Mouse (Mus musculus) mouse embryonic stem cell (cell line): Measurements from ENCODE around the gene Tmem50a.

ENCODE experiments used
- in situ Hi-C, 2 experiments: fragments of 300-500 bp; cut with MboI; formaldehyde crosslinking; loops; 1 replicate in 1 of 2; 3 replicates in 1 of 2; pipeline ENCODE4 v1.14.3; 2019 to 2020; ENCODE audit warnings: low sequenced_read_pairs in 2 of 2, low pct_unique_long_range_greater_than_20kb in 1 of 2, mixed read lengths in 1 of 2; ENCODE audit not compliant: unreplicated experiment in 1 of 2

Tmem50a gene

DNA sequence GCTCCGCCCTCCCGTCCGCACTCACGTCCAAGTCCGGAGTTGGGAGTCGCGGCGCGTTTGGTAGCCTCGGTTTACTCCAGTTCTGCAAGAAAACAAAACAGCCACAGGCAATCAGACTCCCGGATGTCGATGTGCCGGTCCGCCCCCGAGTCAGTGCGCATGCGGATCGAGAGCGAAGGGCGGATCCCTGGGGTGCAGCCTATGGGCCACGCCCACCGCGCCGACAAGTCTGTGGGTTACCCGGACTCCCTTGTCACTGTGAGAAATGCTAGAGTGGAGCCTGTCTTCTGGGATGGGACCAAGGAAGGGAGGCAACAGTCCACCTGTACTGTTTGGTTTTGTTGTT, at the start of gene Tmem50a:
Tmem50a (minus strand) TSS at position 161 of the 346 bp plus-strand sequence.
- in situ Hi-C loops, result no loop called here

- in situ Hi-C loops, result no loop called here
These were observed 48.4 kb upstream of the Tmem50a start for GRCm38 (mm10) chr4:134963021-134963776.

GRCm38 (mm10) chr4:134956328-134956727, 41.5 kb upstream of the Tmem50a start:
- in situ Hi-C loops, result no loop called here

DNA sequence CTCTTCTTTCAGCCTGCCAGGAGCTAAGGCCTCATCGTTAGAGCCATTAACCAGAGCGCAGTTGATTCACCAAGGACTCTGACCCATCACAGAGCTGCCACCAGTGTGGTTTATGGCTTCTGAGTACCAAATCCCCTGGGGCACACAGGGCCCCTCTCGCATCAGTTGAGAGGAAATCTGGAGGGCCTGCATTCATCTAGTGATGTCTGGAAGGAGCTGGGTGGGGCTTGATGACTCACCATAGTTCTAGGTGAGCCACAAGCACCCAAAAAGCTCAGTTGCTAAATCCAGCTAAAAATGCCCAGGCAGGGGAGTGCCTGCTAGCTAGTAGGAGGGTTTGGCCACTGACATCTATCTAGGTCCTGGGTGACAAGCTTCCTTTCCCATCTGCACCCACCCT, 41.0 kb upstream of the Tmem50a start:
- in situ Hi-C loops, result no loop called here

DNA sequence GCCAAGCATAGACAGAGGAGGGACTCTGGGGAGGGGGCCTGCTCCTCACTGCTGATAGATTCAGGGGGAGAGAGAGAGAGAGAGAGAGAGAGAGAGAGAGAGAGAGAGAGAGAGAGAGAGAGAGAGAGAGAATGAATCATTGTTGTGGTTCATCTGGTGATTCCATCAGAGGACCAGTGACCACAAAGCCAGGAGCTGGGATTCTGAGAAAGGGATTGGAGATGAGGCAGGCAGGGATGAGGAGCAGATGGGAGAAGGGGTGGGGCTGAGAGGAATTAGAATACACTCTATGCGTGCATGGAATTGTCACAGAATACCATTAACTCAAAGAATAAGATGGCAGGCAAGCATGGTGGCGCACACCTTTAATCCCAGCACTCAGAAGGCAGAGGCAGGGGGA, 40.4 kb upstream of the Tmem50a start:
- in situ Hi-C loops, result no loop called here

- in situ Hi-C loops, result no loop called here
These were observed 39.6 kb upstream of the Tmem50a start for GRCm38 (mm10) chr4:134954461-134954860.

GRCm38 (mm10) chr4:134950518-134951091, 35.8 kb upstream of the Tmem50a start:
- in situ Hi-C loops, result no loop called here

- in situ Hi-C loops, result loop anchor here in 1 of 2 experiments (10.0 kb wide), 1 partner anchor 259 kb away; no protein-coding TSS in a partner anchor
These were observed 31.4 kb upstream of the Tmem50a start for GRCm38 (mm10) chr4:134946024-134946744.

- in situ Hi-C loops, result loop anchor here in 1 of 2 experiments (10.0 kb wide), 1 partner anchor 261 kb away; no protein-coding TSS in a partner anchor
These were observed 29.1 kb upstream of the Tmem50a start for GRCm38 (mm10) chr4:134943758-134944538.

- in situ Hi-C loops, result loop anchor here in 1 of 2 experiments (10.0 kb wide), 1 partner anchor 265 kb away; no protein-coding TSS in a partner anchor
These were observed 25.1 kb upstream of the Tmem50a start for GRCm38 (mm10) chr4:134939900-134940299.

GRCm38 (mm10) chr4:134937240-134938176, 22.7 kb upstream of the Tmem50a start:
- in situ Hi-C loops, result no loop called here

- in situ Hi-C loops, result no loop called here
These were observed 16.1 kb upstream of the Tmem50a start, which contains the start of gene Syf2 for GRCm38 (mm10) chr4:134930684-134931481. Gene Syf2 (plus strand): TSS chr4:134930898.

DNA sequence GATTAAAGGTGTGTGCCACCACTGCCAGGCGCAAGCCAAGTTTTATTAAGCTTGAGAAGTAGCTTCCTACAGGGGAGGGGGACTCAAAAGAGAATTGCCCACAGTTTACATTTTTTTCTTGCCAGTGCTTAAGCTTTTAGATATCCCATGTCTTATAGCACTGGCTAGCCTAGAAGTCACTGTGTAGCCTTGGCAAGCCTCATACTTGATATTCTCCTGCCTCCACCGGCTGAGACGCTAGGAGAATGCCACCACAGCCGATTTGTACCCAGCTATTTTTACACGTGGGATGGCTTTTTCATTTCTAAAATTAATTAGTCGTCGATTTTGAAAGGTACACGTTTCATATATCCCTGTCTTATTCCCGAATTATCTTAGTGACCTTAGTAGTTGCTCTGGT, 15.4 kb upstream of the Tmem50a start:
- in situ Hi-C loops, result no loop called here

- in situ Hi-C loops, result no loop called here
These were observed 14.7 kb upstream of the Tmem50a start for GRCm38 (mm10) chr4:134929536-134929935.

GRCm38 (mm10) chr4:134928464-134928836, 13.6 kb upstream of the Tmem50a start:
- in situ Hi-C loops, result no loop called here

GRCm38 (mm10) chr4:134927815-134928463, 13.1 kb upstream of the Tmem50a start:
- in situ Hi-C loops, result no loop called here
